In the genomic region with DNA sequence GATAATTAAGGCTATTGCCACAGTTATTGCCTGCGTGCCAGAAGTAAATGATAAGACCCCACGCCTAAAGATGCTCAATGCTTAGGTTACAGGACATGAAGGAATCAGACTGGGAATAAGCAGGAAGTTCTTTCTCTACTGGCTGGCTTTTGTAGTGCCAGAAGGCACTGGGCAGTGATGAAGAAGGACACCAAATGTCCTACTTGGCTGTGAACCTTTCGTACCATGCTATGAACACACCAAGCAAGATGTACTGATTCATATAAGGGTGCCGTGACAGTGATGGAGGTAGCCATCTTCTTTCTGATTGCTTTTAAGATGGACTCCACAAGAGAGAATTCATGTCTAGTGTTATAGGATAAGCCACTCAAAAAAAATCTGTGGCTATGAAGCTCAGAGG, we compare ENCODE assay signal across 12 mouse cellular contexts.
"Had no signal": no experiment of that assay in that cellular context is flagged by ENCODE, and none has a peak within 500 bp of the region (broad histone marks: within the 10 kb centered on the region; RNA-seq: fewer than 3 reads in every experiment).

No protein-coding gene starts in this region.

- DNase-seq: gastrocnemius, postnatal 14 days; heart, adult 18-20 months; heart, postnatal 10 days; heart, postnatal 4 days; kidney, adult 18-20 months; kidney, adult 8-10 months; kidney, postnatal 10 days; kidney, postnatal 25 days; kidney, postnatal 4 days; liver; liver, embryonic 13.5 days; liver, postnatal 0 days had no signal
